Mouse (Mus musculus) G1E (cell line): ENCODE measurements around the gene Gm9844. TPM values are rescaled to one million over a fixed set of nuclear protein-coding genes. Genes with fewer than 3 reads are reported as not detected.

Experiments used
- ATAC-seq: 2 replicates; pipeline ENCODE4 v1.8.0; 2016; ENCODE audit warnings: mild to moderate bottlenecking; ENCODE audit not compliant: insufficient number of reproducible peaks, poor library complexity, low FRiP score, severe bottlenecking; ENCODE audit errors: extremely low read depth
- DNase-seq: peaks from one replicate; pipeline ENCODE4 v3.0.0; 2012; ENCODE audit warnings: low spot score
- H3K27me3 ChIP-seq: 2 replicates; pipeline ENCODE4 v1.6.1; 2012; ENCODE audit warnings: mild to moderate bottlenecking, low read length, inconsistent platforms; ENCODE audit not compliant: insufficient read depth
- H3K36me3 ChIP-seq: replicated peaks from 2 replicates; pipeline ENCODE3; 2012; ENCODE audit warnings: mild to moderate bottlenecking, inconsistent platforms
- H3K4me1 ChIP-seq: 2 replicates; pipeline ENCODE4 v1.6.1; 2012; ENCODE audit warnings: low read depth, low read length, inconsistent platforms, mixed read lengths; ENCODE audit not compliant: insufficient read depth
- H3K4me3 ChIP-seq: 2 replicates; pipeline ENCODE4 v1.5.1; 2012; ENCODE audit warnings: low read depth, mild to moderate bottlenecking, inconsistent platforms, low read length, moderate library complexity, mixed read lengths
- H3K9me3 ChIP-seq: replicated peaks from 2 replicates; pipeline ENCODE4 v1.6.1; 2012; ENCODE audit warnings: inconsistent platforms
- CTCF ChIP-seq: IDR thresholded peaks from 2 replicates; pipeline ENCODE4 v1.5.1; 2012; ENCODE audit warnings: low read depth, low read length, inconsistent platforms, mixed read lengths
- GATA1 ChIP-seq: IDR thresholded peaks from 2 replicates; pipeline ENCODE4 v1.6.1; 2012; ENCODE audit warnings: borderline replicate concordance, low read length, inconsistent platforms, mixed read lengths
- GATA2 ChIP-seq: IDR thresholded peaks from 2 replicates; pipeline ENCODE4 v1.6.1; 2012; ENCODE audit warnings: low read depth, low read length, inconsistent platforms, borderline replicate concordance
- POLR2AphosphoS5 ChIP-seq: IDR thresholded peaks from 2 replicates; pipeline ENCODE4 v1.6.1; 2012; ENCODE audit warnings: low read depth, low read length, inconsistent platforms; ENCODE audit not compliant: insufficient replicate concordance
- TAL1 ChIP-seq: conservative IDR thresholded peaks from 2 replicates; pipeline ENCODE4 v1.6.1; 2012; ENCODE audit warnings: low read depth, low read length, inconsistent platforms, mixed read lengths
- polyA plus RNA-seq: library from polyadenylated mRNA; stranded (reverse); fragments of >175 nt; gene quantifications from 2 replicates; pipeline ENCODE4 v1.2.3, GENCODE M21; 2012
- total RNA-seq, 2 experiments: library from RNA; stranded (forward) in 1 of 2; stranded (reverse) in 1 of 2; fragments of 200-1000 nt in 1 of 2; fragments of >200 nt in 1 of 2; fragmentation: Nextera tagmentation in 1 of 2; gene quantifications; 2 replicates each; pipeline ENCODE4 v1.2.3; 2014 to 2017

The Gm9844 gene
- total and polyA plus RNA-seq, 3 experiments = 1.3 TPM; not detected in 2

GRCm38 (mm10) chr7:24902264-24902629, 40.2 kb downstream of the Gm9844 start:
- no peak for TF ChIP-seq TAL1
- no peak for TF ChIP-seq CTCF
- no peak for TF ChIP-seq GATA1
- no peak for TF ChIP-seq GATA2
- no peak for DNase-seq
- Histone ChIP-seq H3K9me3 (no peaks in the 10 kb centered on the region), H3K4me1 (peaks cover 59% of the 10 kb centered on the region), H3K27me3 (peaks cover 5% of the 10 kb centered on the region), H3K4me3 (peak overlapping the region; percentile 78; the same call in 1 of the 2 replicates), H3K36me3 (peaks cover 23% of the 10 kb centered on the region)
- no peak for ATAC-seq

GRCm38 (mm10) chr7:24902630-24903443, 40.8 kb downstream of the Gm9844 start, which contains the start of gene Arhgef1:
Gene Arhgef1, plus strand, starts transcription at chr7:24902912.
- TF ChIP-seq TAL1 (no peak), GATA1 (no peak), POLR2AphosphoS5 (no peak), GATA2 (no peak)
- Histone ChIP-seq H3K27me3 (peaks cover 2% of the 10 kb centered on the region; the same call in 1 of the 2 replicates), H3K36me3 (peaks cover 29% of the 10 kb centered on the region), H3K4me1 (peaks cover 59% of the 10 kb centered on the region), H3K9me3 (no peaks in the 10 kb centered on the region), H3K4me3 (peak within 1 kb of the TSS; percentile 78)
- DNase-seq (peak; percentile 75), ATAC-seq (no peak)

GRCm38 (mm10) chr7:24903444-24903825, 41.4 kb downstream of the Gm9844 start:
- Histone ChIP-seq H3K27me3 (peaks cover 2% of the 10 kb centered on the region; the same call in 1 of the 2 replicates), H3K4me1 (peaks cover 64% of the 10 kb centered on the region), H3K36me3 (peaks cover 35% of the 10 kb centered on the region), H3K4me3 (peak overlapping the region; percentile 78), H3K9me3 (no peaks in the 10 kb centered on the region)
- DNase-seq = no peak
- TF ChIP-seq POLR2AphosphoS5 = no peak
- no peak for TF ChIP-seq GATA2
- no peak for TF ChIP-seq GATA1
- no peak for ATAC-seq

- Histone ChIP-seq H3K36me3 (peaks cover 41% of the 10 kb centered on the region), H3K9me3 (no peaks in the 10 kb centered on the region), H3K27me3 (no peaks in the 10 kb centered on the region; the same call in 1 of the 2 replicates), H3K4me3 (peak overlapping the region; percentile 78), H3K4me1 (peaks cover 64% of the 10 kb centered on the region)
- peak; percentile 97 for DNase-seq
- peak; percentile 91 for ATAC-seq
- TF ChIP-seq POLR2AphosphoS5 = no peak
- no peak for TF ChIP-seq GATA1
- TF ChIP-seq GATA2 = no peak
- no peak for TF ChIP-seq CTCF
- TF ChIP-seq TAL1 = no peak
These were observed 42.1 kb downstream of the Gm9844 start for GRCm38 (mm10) chr7:24904070-24904483.

- ATAC-seq = no peak
- Histone ChIP-seq H3K4me3 (peak overlapping the region; percentile 78; the same call in 1 of the 2 replicates), H3K9me3 (no peaks in the 10 kb centered on the region), H3K4me1 (peaks cover 64% of the 10 kb centered on the region), H3K36me3 (peaks cover 50% of the 10 kb centered on the region), H3K27me3 (no peaks in the 10 kb centered on the region; the same call in 1 of the 2 replicates)
- peak; percentile 73 for DNase-seq
- TF ChIP-seq GATA2 = no peak
- no peak for TF ChIP-seq TAL1
- TF ChIP-seq CTCF = peak; percentile 48
- no peak for TF ChIP-seq GATA1
- no peak for TF ChIP-seq POLR2AphosphoS5
These were observed 42.9 kb downstream of the Gm9844 start for GRCm38 (mm10) chr7:24904936-24905335.

- Histone ChIP-seq H3K4me1 (peaks cover 52% of the 10 kb centered on the region), H3K27me3 (no peaks in the 10 kb centered on the region)
These were observed 44.5 kb downstream of the Gm9844 start for GRCm38 (mm10) chr7:24906551-24906950.

More at GRCm38 (mm10) chr7:24906551-24906950, 44.5 kb downstream of the Gm9844 start:
- TF ChIP-seq GATA2 = no peak
- Histone ChIP-seq H3K36me3 (peaks cover 65% of the 10 kb centered on the region), H3K4me3 (no peak overlapping the region; the same call in 1 of the 2 replicates), H3K9me3 (no peaks in the 10 kb centered on the region)
- no peak for ATAC-seq
- DNase-seq = peak; percentile 1
